Mouse (Mus musculus): Measurements from ENCODE around the gene Krt79.

The Krt79 gene

GRCm38 (mm10) chr15:101933024-101933423, 7.1 kb downstream of the Krt79 start:
- no peak for DNase-seq (ENCODE audit: low read depth, low spot score)

GRCm38 (mm10) chr15:101929666-101930065, 10.5 kb downstream of the Krt79 start:
- DNase-seq (ENCODE audit: low read depth, low spot score), result no peak

GRCm38 (mm10) chr15:101929087-101929486, 11.0 kb downstream of the Krt79 start:
- no peak for DNase-seq (ENCODE audit: low read depth, low spot score)

- DNase-seq (ENCODE audit: low read depth, low spot score), result no peak
Measured at GRCm38 (mm10) chr15:101927340-101928080, 12.6 kb downstream of the Krt79 start.

- DNase-seq (ENCODE audit: low read depth, low spot score), result no peak
Measured at GRCm38 (mm10) chr15:101925041-101925440, 15.1 kb downstream of the Krt79 start.

DNA sequence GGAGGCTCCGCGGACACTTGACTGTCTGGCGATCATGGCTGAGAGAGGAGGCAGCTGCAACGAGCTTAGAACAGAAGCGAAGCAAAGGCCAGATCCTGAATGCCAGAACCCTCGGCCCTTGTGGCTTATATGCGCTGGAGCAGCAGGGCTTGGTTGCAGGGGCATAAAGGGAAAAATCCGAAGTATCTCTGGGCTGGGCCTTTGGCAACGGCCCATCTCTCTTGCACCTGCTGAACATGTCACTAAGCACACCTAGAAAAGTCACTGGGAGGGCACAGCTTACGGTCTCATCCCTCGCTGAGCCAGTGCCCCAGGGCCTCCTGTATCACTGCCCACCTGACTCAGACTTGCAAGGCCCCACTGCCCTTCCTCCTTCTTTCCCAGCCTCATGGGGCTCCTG, 15.5 kb downstream of the Krt79 start, which contains the start of gene Krt4:
Krt4 (minus strand) TSS at position 101 of the 400 bp plus-strand sequence.
- no peak for DNase-seq (ENCODE audit: low read depth, low spot score)

DNA sequence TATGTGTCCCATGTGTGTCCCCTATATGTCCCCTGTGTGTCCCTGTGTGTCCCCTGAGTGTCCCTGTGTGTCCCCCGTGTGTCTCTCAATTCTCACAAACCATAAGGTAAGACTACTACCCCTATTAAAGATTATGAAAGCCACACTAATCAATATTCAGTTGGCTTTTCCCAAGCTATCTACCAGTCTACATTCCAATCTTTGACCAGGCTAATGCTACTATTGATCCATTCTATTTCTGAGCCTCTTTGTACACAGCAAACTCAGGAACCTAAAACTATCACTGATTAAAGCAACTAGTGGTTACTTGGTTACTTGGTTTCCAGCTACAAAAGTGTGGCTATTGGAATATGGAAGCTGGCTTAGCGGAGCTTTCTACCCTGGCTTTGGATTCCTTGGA, 17.8 kb downstream of the Krt79 start:
- DNase-seq (ENCODE audit: low read depth, low spot score), result no peak

- no peak for DNase-seq (ENCODE audit: low read depth, low spot score)
Measured at GRCm38 (mm10) chr15:101916072-101916471, 24.1 kb downstream of the Krt79 start.

GRCm38 (mm10) chr15:101904849-101905248, 35.3 kb downstream of the Krt79 start:
- DNase-seq (ENCODE audit: low read depth, low spot score), result no peak

- no peak for DNase-seq (ENCODE audit: low read depth, low spot score)
Measured at GRCm38 (mm10) chr15:101902171-101903149, 37.7 kb downstream of the Krt79 start.

DNA sequence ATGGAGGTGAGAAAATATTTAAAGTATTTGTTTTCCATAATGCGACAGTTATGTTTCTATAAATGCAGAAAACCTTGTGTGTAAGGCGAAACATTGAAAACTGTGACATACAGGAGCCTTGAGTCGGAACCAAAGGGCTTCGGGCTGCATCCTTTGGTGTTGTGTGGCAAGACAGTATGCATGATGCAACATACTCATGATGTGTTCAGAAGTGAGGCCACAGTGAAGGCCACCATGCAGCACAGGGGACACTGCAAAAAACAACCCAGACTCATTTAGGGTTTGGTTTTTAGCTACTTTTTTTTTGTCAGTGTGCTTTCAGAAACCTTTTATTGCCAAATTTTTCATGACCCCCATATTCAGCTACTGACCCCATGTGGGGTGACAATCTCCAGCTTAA, 44.9 kb downstream of the Krt79 start:
- DNase-seq (ENCODE audit: low read depth, low spot score), result no peak

GRCm38 (mm10) chr15:101892820-101893219, 47.3 kb downstream of the Krt79 start, which contains the start of gene Krt76:
Krt76 (minus strand) TSS chr15:101892920.
- no peak for DNase-seq (ENCODE audit: low read depth, low spot score)

- DNase-seq (ENCODE audit: low read depth, low spot score), result no peak
Measured at GRCm38 (mm10) chr15:101879776-101880175, 60.3 kb downstream of the Krt79 start.

Measured in retina, postnatal 7 days (tissue).